Mouse (Mus musculus) neural tube, embryonic 14.5 days (tissue): ENCODE data around the gene Tmco1. TPM values are rescaled to one million over a fixed set of nuclear protein-coding genes. Genes with fewer than 3 reads are reported as not detected.
A peak's percentile ranks its signal among the peaks of the same experiment; 100 is the strongest.

Experiments
- ATAC-seq: fragments of 200-750 bp; cut with Nextera tagmentation; 2 replicates; pipeline ENCODE4 v1.8.0; 2017; ENCODE audit warnings: low read depth, mild to moderate bottlenecking, moderate TSS enrichment, moderate library complexity
- H3K27ac ChIP-seq: fragments of 300-500 bp; sonication (generic); 2 replicates; pipeline ENCODE4 v1.5.1; 2014; ENCODE audit warnings: low read depth, mild to moderate bottlenecking, control low read depth, low read length, moderate library complexity, mixed read lengths
- H3K27me3 ChIP-seq: fragments of 300-500 bp; sonication (generic); 2 replicates; pipeline ENCODE4 v1.6.1; 2014; ENCODE audit warnings: low read length; ENCODE audit not compliant: control insufficient read depth, insufficient read depth
- H3K36me3 ChIP-seq: fragments of 300-500 bp; sonication (generic); 2 replicates; pipeline ENCODE4 v1.6.1; 2014; ENCODE audit warnings: low read length, mixed read lengths; ENCODE audit not compliant: control insufficient read depth, insufficient read depth
- H3K4me1 ChIP-seq: fragments of 300-500 bp; sonication (generic); 2 replicates; pipeline ENCODE4 v1.6.1; 2014; ENCODE audit warnings: low read length; ENCODE audit not compliant: control insufficient read depth, insufficient read depth
- H3K4me2 ChIP-seq: fragments of 300-500 bp; sonication (generic); 2 replicates; pipeline ENCODE4 v1.6.1; 2014; ENCODE audit warnings: mild to moderate bottlenecking, low read depth, low read length, control low read depth
- H3K4me3 ChIP-seq: fragments of 300-500 bp; sonication (generic); 2 replicates; pipeline ENCODE4 v1.5.1; 2014; ENCODE audit warnings: low read depth, low read length, control low read depth, mixed read lengths
- H3K9ac ChIP-seq: fragments of 300-500 bp; sonication (generic); replicated peaks from 2 replicates; pipeline ENCODE4 v1.6.1; 2014; ENCODE audit warnings: low read depth, mild to moderate bottlenecking, control low read depth, low read length, mixed read lengths
- H3K9me3 ChIP-seq: fragments of 300-500 bp; sonication (generic); 2 replicates; pipeline ENCODE4 v1.6.1; 2016; ENCODE audit warnings: low read length; ENCODE audit not compliant: control insufficient read depth
- WGBS: fragments of 180-500 bp; shearing (Covaris S2); extraction: QIAGEN DNeasy Blood & Tissue Kit; methylation state at CpG from one replicate; pipeline ENCODE4 v1.1.7; 2014; 5-methylcytosine and 5-hydroxymethylcytosine counted together
- polyA plus RNA-seq: library from polyadenylated mRNA; unstranded; fragments of >200 nt; fragmentation: Nextera tagmentation; extraction: Ambion mirVana; gene quantifications from 2 replicates; pipeline ENCODE4 v1.2.1, GENCODE M21; 2014

Tmco1 gene
- polyA plus RNA-seq: 74.0 and 77.1 TPM in 2 replicates

- under 1% methylated on average over 82 of the region's 82 CpGs for WGBS
- ATAC-seq: peak; percentile 99
These were observed at the start of gene Tmco1 for GRCm38 (mm10) chr1:167308261-167309054. Tmco1 (plus strand) TSS chr1:167308378.

GRCm38 (mm10) chr1:167259702-167260101, 48.5 kb upstream of the Tmco1 start:
- no peak for ATAC-seq
- Histone ChIP-seq H3K9me3 (no peaks in the 10 kb centered on the region), H3K27ac (no peak overlapping the region), H3K4me3 (no peak overlapping the region), H3K36me3 (no peaks in the 10 kb centered on the region), H3K4me1 (peaks cover 5% of the 10 kb centered on the region; the same call in 1 of the 2 replicates), H3K9ac (no peak overlapping the region), H3K4me2 (no peak overlapping the region), H3K27me3 (no peaks in the 10 kb centered on the region)
- WGBS: 73% methylated on average over 10 of the region's 10 CpGs

More at GRCm38 (mm10) chr1:167308261-167309054, at the start of gene Tmco1:
- Histone ChIP-seq H3K4me1 (peaks cover 11% of the 10 kb centered on the region), H3K36me3 (no peaks in the 10 kb centered on the region), H3K4me3 (peak within 1 kb of the TSS; percentile 80), H3K27ac (peak within 1 kb of the TSS; percentile 94), H3K9me3 (no peaks in the 10 kb centered on the region), H3K9ac (peak within 1 kb of the TSS; percentile 74), H3K27me3 (no peaks in the 10 kb centered on the region), H3K4me2 (peak within 1 kb of the TSS; percentile 84)

- no peak overlapping the region for H3K4me2 ChIP-seq
- H3K36me3 ChIP-seq: no peaks in the 10 kb centered on the region
- no peak overlapping the region for H3K27ac ChIP-seq
- peaks cover under 1% of the 10 kb centered on the region; the same call in 1 of the 2 replicates for H3K4me1 ChIP-seq
- H3K27me3 ChIP-seq: no peaks in the 10 kb centered on the region
- H3K4me3 ChIP-seq: no peak overlapping the region
- WGBS: 97% methylated on average over 11 of the region's 11 CpGs
- no peak for ATAC-seq
- no peak overlapping the region for H3K9ac ChIP-seq
- H3K9me3 ChIP-seq: no peaks in the 10 kb centered on the region
These were observed 46.4 kb upstream of the Tmco1 start for GRCm38 (mm10) chr1:167261750-167262149.

DNA sequence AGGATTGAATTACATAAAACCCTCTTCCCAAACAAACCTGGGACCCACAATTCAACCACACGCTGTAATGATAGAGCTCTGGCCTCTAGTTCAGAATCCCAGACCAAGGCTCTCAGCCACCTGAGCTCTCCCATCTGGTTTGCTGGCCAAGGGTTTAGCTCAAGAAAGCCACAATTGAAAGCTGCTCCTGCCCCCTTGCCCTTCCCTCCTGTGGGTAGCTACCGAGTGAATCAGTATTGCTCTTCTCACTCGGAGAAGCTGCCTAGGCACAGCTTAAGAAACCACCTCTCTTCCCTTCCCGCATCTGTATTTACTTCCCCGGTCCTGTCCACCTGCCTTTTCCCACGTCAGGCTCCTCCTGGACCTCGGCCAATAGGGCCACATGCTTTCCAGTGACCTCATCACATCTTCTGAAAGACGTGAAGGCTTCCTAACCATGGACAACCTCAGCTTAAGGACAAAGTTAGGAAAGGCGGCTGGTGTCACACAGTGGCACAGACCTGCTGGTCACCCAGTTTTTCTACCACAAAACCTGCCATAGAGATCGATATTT, 45.6 kb upstream of the Tmco1 start:
- Histone ChIP-seq H3K9me3 (no peaks in the 10 kb centered on the region), H3K9ac (no peak overlapping the region), H3K4me2 (no peak overlapping the region), H3K4me3 (no peak overlapping the region), H3K4me1 (no peaks in the 10 kb centered on the region), H3K27me3 (no peaks in the 10 kb centered on the region), H3K36me3 (no peaks in the 10 kb centered on the region), H3K27ac (no peak overlapping the region)
- ATAC-seq: no peak
- WGBS: 78% methylated on average over 10 of the region's 10 CpGs

DNA sequence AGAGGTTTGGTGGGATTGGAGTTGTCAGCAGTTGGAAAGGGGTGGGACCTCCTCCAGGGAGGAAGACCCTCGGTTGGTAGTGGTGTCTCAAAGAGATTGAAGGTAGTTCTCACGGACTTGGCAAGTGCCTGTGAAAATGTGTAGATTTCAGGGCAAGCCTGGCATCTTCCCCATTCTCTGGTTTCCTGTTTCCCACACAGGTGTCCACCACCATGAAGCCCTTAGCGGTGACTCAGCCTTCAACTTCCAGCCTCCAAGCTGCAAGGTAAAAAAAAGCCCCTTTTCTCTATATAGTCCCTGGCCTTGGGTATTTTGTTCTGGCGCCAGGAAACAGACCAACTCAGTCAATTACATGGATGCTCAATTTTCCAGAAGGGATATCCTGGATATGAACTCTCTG, 42.8 kb upstream of the Tmco1 start:
- no peaks in the 10 kb centered on the region for H3K27me3 ChIP-seq
- no peaks in the 10 kb centered on the region for H3K36me3 ChIP-seq
- ATAC-seq: no peak

DNA sequence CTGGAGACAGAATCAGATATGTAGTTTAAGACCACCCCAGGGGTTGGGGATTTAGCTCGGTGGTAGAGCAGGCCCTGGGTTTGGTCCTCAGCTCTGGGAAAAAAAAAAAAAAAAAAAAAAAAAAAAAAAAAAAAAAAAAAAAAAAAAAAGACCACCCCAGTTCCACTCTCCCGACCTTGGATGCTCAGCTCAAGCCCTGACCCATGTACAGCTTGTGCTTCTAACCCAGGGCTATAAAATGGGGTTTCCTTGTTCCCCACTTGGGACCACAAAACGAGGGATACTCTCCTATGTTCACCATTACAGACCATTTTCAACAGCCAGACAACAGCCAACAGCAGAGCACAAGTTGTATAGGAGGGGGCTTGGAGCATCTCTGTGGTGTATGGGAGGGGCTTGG, 41.5 kb upstream of the Tmco1 start:
- ATAC-seq: no peak
- 85% methylated on average over 3 of the region's 3 CpGs for WGBS
- Histone ChIP-seq H3K27ac (no peak overlapping the region), H3K9me3 (no peaks in the 10 kb centered on the region), H3K4me3 (no peak overlapping the region), H3K27me3 (no peaks in the 10 kb centered on the region), H3K4me1 (peaks cover 18% of the 10 kb centered on the region), H3K9ac (no peak overlapping the region), H3K4me2 (no peak overlapping the region), H3K36me3 (no peaks in the 10 kb centered on the region)

More for the DNA sequence above, 42.8 kb upstream of the Tmco1 start:
- H3K4me2 ChIP-seq: no peak overlapping the region
- H3K4me1 ChIP-seq: peaks cover 8% of the 10 kb centered on the region
- H3K9ac ChIP-seq: no peak overlapping the region
- H3K4me3 ChIP-seq: no peak overlapping the region
- WGBS: 92% methylated on average over 4 of the region's 4 CpGs
- no peak overlapping the region for H3K27ac ChIP-seq
- H3K9me3 ChIP-seq: no peaks in the 10 kb centered on the region

GRCm38 (mm10) chr1:167268360-167269063, 39.7 kb upstream of the Tmco1 start:
- 91% methylated on average over 9 of the region's 9 CpGs for WGBS
- H3K27ac ChIP-seq: no peak overlapping the region
- H3K27me3 ChIP-seq: no peaks in the 10 kb centered on the region
- H3K4me2 ChIP-seq: no peak overlapping the region
- no peak overlapping the region for H3K9ac ChIP-seq
- H3K9me3 ChIP-seq: no peaks in the 10 kb centered on the region
- peaks cover 18% of the 10 kb centered on the region for H3K4me1 ChIP-seq
- no peak overlapping the region for H3K4me3 ChIP-seq
- no peaks in the 10 kb centered on the region for H3K36me3 ChIP-seq
- no peak for ATAC-seq

GRCm38 (mm10) chr1:167269350-167269811, 38.8 kb upstream of the Tmco1 start:
- ATAC-seq: 0 out of 2 replicates have a peak, but pooled peaks have one; percentile 2
- 43% methylated on average over 14 of the region's 14 CpGs for WGBS
- no peaks in the 10 kb centered on the region for H3K36me3 ChIP-seq
- H3K9ac ChIP-seq: no peak overlapping the region
- no peak overlapping the region for H3K27ac ChIP-seq
- H3K4me3 ChIP-seq: no peak overlapping the region
- H3K27me3 ChIP-seq: no peaks in the 10 kb centered on the region
- peaks cover 18% of the 10 kb centered on the region for H3K4me1 ChIP-seq
- H3K9me3 ChIP-seq: no peaks in the 10 kb centered on the region
- 0 out of 2 replicates have a peak overlapping the region, but pooled peaks have one; percentile 40 for H3K4me2 ChIP-seq
